Mouse (Mus musculus) limb, embryonic 15.5 days (tissue): ENCODE measurements around the gene Fbxo9. TPM values are rescaled to one million over a fixed set of nuclear protein-coding genes. Genes with fewer than 3 reads are reported as not detected.

Source experiments
- ATAC-seq: fragments of 200-750 bp; cut with Nextera tagmentation; 2 replicates; pipeline ENCODE4 v1.8.0; 2017; ENCODE audit warnings: low read depth, moderate TSS enrichment; ENCODE audit not compliant: insufficient number of reproducible peaks, low FRiP score, low TSS enrichment
- H3K27ac ChIP-seq: fragments of 300-500 bp; sonication (generic); 2 replicates; pipeline ENCODE4 v1.5.1; 2015; ENCODE audit warnings: moderate library complexity, mild to moderate bottlenecking, inconsistent platforms
- H3K27me3 ChIP-seq: fragments of 300-500 bp; sonication (generic); 2 replicates; pipeline ENCODE4 v1.6.1; 2015; ENCODE audit warnings: inconsistent platforms
- H3K36me3 ChIP-seq: fragments of 300-500 bp; sonication (generic); 2 replicates; pipeline ENCODE4 v1.6.1; 2015; ENCODE audit warnings: inconsistent platforms
- H3K4me1 ChIP-seq: fragments of 300-500 bp; sonication (generic); 2 replicates; pipeline ENCODE4 v1.6.1; 2015; ENCODE audit warnings: inconsistent platforms
- H3K4me2 ChIP-seq: fragments of 300-500 bp; sonication (generic); 2 replicates; pipeline ENCODE4 v1.6.1; 2015; ENCODE audit warnings: mild to moderate bottlenecking, inconsistent platforms
- H3K4me3 ChIP-seq: fragments of 300-500 bp; sonication (generic); 2 replicates; pipeline ENCODE4 v1.5.1; 2015; ENCODE audit warnings: mild to moderate bottlenecking, inconsistent platforms
- H3K9ac ChIP-seq: fragments of 300-500 bp; sonication (generic); 2 replicates; pipeline ENCODE4 v1.6.1; 2015; ENCODE audit warnings: inconsistent platforms
- H3K9me3 ChIP-seq: fragments of 300-500 bp; sonication (generic); 2 replicates; pipeline ENCODE4 v1.6.1; 2016; ENCODE audit warnings: inconsistent platforms
- WGBS: fragments of 180-500 bp; shearing (Covaris S2); methylation state at CpG from one replicate; pipeline ENCODE4 v1.1.7; 2015; 5-methylcytosine and 5-hydroxymethylcytosine counted together
- polyA plus RNA-seq: library from polyadenylated mRNA; unstranded; fragments of >200 nt; fragmentation: Nextera tagmentation; extraction: Ambion mirVana; gene quantifications from 2 replicates; pipeline ENCODE4 v1.2.1, GENCODE M21; 2015

Gene Fbxo9
- polyA plus RNA-seq, 1 experiment from 2014 or later: 41.2 TPM

DNA sequence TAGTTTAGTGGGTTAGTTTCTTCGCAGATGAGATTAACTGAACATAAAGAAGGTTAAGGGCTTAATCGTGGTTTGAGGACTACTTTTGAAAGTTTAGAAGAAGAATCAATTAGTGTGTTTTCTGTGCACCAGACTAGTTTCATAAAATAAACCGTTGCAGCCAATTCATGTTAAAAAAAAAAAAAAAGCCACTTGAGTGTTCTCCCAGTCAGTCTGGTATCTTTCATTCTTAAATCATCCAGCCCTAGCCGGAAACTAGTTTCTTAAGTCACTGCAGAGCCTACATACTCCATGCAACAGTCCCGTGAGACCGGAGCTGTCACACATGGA is 1.3 kb downstream of the Fbxo9 start:
- Histone ChIP-seq H3K9ac (peak overlapping the region; percentile 93), H3K9me3 (no peaks in the 10 kb centered on the region), H3K4me2 (peak overlapping the region; percentile 76), H3K36me3 (peaks cover 14% of the 10 kb centered on the region), H3K27me3 (no peaks in the 10 kb centered on the region), H3K4me3 (peak overlapping the region; percentile 95), H3K27ac (peak overlapping the region; percentile 98; the same call in 1 of the 2 replicates), H3K4me1 (peaks cover 12% of the 10 kb centered on the region)
- 15% methylated on average over 6 of the region's 6 CpGs for WGBS
- ATAC-seq: no peak

DNA sequence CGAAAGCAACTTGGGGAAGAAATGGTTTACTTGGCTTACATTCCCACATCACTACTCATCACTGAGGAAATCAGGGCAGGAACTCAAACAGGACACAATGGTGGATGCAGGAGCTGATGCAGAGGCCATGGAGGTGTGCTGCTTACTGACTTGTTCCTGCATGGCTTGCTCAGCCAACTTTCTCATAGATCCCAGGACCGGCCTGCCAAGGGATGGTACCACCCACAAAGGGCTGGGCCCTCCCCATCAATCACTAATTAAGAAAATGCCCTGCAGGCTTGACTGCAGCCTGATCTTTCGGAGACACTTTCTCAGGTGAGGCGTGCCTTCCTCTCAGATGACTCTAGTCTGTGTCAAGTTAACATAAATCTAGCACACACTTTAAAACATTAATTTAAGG is 2.0 kb downstream of the Fbxo9 start:
- Histone ChIP-seq H3K9me3 (no peaks in the 10 kb centered on the region), H3K4me2 (no peak overlapping the region), H3K36me3 (peaks cover 18% of the 10 kb centered on the region), H3K4me1 (peaks cover 12% of the 10 kb centered on the region), H3K9ac (no peak overlapping the region), H3K27me3 (no peaks in the 10 kb centered on the region), H3K4me3 (peak overlapping the region; percentile 95; the same call in 1 of the 2 replicates), H3K27ac (no peak overlapping the region)
- ATAC-seq: no peak
- 54% methylated on average over 4 of the region's 4 CpGs for WGBS

DNA sequence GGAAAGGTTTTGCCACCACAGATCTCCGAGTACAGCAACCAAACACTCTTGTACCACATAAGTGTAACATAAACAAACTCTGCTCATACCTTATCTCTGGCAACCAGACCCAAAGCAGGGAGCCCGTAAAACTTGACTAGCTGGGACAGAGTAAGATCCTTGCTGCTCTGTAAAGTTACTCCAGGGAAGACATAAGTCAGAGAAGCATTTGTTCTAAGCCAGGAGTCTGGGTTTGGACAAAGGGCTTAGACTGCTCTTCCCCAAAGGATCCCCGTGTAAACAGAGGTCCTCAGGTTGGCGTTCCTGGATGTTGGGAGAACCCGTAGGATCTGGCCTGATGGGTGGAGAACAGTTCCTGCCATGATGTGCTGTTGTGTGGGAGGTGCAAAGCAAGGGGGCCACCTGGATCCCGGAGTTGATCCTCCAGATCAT is 3.3 kb downstream of the Fbxo9 start:
- no peaks in the 10 kb centered on the region for H3K27me3 ChIP-seq
- ATAC-seq: no peak
- no peaks in the 10 kb centered on the region for H3K9me3 ChIP-seq
- H3K4me3 ChIP-seq: no peak overlapping the region
- no peak overlapping the region for H3K27ac ChIP-seq
- no peak overlapping the region for H3K9ac ChIP-seq
- H3K36me3 ChIP-seq: peaks cover 26% of the 10 kb centered on the region
- peaks cover 12% of the 10 kb centered on the region for H3K4me1 ChIP-seq
- no peak overlapping the region for H3K4me2 ChIP-seq
- 75% methylated on average over 6 of the region's 6 CpGs for WGBS

DNA sequence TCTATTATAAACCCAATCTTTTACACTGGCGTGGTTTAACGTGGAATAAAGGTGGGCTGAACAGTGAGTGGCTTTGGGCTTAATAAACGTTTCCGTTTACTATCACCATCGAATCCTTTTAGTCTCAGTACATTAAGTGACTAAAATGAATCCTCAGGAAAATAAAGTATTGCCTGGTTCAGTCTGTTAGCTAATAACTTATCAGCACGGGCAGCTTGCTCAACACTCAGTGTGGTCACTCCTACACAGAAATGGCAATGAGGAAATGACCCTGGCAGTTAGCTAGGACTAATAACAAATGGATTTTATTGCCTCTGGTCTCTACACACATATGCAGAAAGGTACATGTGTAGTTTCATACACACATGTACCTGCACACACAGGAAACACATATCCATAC is 3.9 kb downstream of the Fbxo9 start:
- Histone ChIP-seq H3K4me3 (no peak overlapping the region), H3K36me3 (peaks cover 31% of the 10 kb centered on the region), H3K27me3 (no peaks in the 10 kb centered on the region), H3K27ac (no peak overlapping the region), H3K4me1 (peaks cover 12% of the 10 kb centered on the region), H3K9ac (no peak overlapping the region), H3K9me3 (no peaks in the 10 kb centered on the region), H3K4me2 (no peak overlapping the region)
- no peak for ATAC-seq
- WGBS: 87% methylated on average over 6 of the region's 6 CpGs

DNA sequence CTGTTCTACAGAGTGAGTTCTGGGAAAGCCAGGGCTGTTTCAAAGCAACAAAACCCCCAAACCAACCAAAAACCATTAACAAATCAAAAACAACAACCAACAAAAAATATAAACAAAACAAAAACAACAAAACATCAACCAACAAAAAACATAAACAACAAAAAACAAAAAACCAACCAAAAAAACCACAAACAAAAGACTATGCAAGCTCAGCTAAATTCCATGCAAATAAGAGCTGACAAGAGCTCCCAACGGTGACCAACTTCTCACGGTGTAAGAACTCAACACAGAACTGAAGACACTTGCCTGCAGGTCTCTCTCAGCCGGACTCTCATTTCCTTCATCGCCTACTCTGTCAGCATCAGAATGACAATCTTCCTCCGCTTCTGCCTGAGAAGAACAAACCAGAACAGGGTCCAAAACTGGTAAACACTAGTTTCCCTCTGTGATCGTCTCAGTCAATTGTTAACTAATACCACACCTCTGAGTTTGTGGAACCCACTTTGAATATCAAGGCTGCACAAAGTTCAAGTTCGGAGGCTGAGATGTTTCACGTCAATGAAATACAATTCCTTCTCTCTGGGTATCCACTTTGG is 4.8 kb downstream of the Fbxo9 start:
- Histone ChIP-seq H3K27me3 (no peaks in the 10 kb centered on the region), H3K4me2 (no peak overlapping the region), H3K9me3 (no peaks in the 10 kb centered on the region), H3K4me1 (peaks cover 7% of the 10 kb centered on the region; the same call in 1 of the 2 replicates), H3K27ac (no peak overlapping the region), H3K36me3 (peaks cover 36% of the 10 kb centered on the region), H3K4me3 (no peak overlapping the region), H3K9ac (no peak overlapping the region)
- ATAC-seq: no peak
- 90% methylated on average over 8 of the region's 8 CpGs for WGBS

DNA sequence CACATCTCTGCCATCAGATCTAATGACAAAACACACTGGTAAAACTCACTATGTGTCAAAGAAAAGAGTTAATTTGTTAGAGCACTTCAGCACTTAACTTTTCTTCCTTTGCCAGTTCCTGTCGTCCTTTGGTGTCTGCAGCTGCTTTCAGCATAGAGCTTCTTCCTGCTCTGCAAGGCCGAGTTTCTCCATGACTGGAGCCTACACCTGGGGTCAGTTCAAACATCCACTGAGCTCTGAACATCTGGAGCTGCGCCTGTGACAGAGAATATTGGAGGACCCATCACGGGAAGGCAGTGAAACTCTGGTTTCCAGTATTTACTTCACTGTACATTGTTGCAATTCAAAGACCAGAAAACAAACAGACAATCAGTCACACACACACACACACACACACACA is 7.4 kb downstream of the Fbxo9 start:
- no peak for ATAC-seq
- Histone ChIP-seq H3K9me3 (no peaks in the 10 kb centered on the region), H3K36me3 (peaks cover 60% of the 10 kb centered on the region), H3K27me3 (no peaks in the 10 kb centered on the region), H3K9ac (no peak overlapping the region), H3K4me1 (peaks cover 7% of the 10 kb centered on the region; the same call in 1 of the 2 replicates), H3K4me3 (no peak overlapping the region), H3K27ac (no peak overlapping the region), H3K4me2 (no peak overlapping the region)
- WGBS: 71% methylated on average over 4 of the region's 4 CpGs

DNA sequence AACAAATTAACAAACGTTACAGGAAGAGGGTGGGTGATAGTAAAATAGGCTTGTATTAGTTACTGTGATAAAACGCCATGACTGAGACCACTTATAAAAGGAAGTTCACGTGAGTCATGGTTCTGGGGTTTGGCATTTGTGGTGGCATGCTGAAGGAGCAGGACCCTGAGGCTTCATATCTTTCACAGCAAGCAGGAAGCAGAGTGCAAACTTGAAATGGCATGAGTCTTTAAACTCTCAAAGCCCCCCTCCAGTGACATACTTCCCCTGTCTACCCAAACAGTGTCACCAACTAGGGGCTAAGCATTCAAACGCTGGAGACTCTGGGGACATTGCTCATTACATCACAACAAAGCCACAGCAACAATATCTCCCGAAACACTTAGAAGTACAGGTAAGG is 7.9 kb downstream of the Fbxo9 start:
- H3K9ac ChIP-seq: no peak overlapping the region
- H3K9me3 ChIP-seq: no peaks in the 10 kb centered on the region
- peaks cover 6% of the 10 kb centered on the region; the same call in 1 of the 2 replicates for H3K4me1 ChIP-seq
- H3K4me2 ChIP-seq: no peak overlapping the region
- no peak overlapping the region for H3K4me3 ChIP-seq
- no peak for ATAC-seq
- 64% methylated on average over 5 of the region's 5 CpGs for WGBS
- H3K27me3 ChIP-seq: no peaks in the 10 kb centered on the region
- H3K27ac ChIP-seq: no peak overlapping the region
- peaks cover 62% of the 10 kb centered on the region for H3K36me3 ChIP-seq

DNA sequence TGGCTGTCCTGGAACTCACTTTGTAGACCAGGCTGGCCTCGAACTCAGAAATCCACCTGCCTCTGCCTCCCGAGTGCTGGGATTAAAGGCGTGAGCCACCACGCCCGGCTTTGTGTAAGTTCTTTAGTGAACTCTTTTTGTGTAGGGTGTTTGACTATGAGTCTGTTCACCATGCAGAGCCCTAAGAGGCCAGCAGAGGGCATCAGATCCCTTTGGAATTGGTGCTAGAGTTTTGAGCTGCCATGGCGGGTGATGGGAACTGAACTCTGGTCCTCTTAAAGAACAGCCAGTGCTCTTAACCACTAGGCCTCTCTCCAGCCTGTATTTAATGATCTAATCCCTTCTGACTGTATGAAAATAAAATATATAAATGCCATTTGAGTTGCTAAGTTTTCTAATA is 12.5 kb downstream of the Fbxo9 start:
- no peak for ATAC-seq
- Histone ChIP-seq H3K9ac (no peak overlapping the region), H3K36me3 (peaks cover 66% of the 10 kb centered on the region), H3K4me1 (no peaks in the 10 kb centered on the region), H3K9me3 (no peaks in the 10 kb centered on the region), H3K4me3 (no peak overlapping the region), H3K4me2 (no peak overlapping the region), H3K27me3 (no peaks in the 10 kb centered on the region), H3K27ac (no peak overlapping the region)
- 98% methylated on average over 6 of the region's 6 CpGs for WGBS

DNA sequence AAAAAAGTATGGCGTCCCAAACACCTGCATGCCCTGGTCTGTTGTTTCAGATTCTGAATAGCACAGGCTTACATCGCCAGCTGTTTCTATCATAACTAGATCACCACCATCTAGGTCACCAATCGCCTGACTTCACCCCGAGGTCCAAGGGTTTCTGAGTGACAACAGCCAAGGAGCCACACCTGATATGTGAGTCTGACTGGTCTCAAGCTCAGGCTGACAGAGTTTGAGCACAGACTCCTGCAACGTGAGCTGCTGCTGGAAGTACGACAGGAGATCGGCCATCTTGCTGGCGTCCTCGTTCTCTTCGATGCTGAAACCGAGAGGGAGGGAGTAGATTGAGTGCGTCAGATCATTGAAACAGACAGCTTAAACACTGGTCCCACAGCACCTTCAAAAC is 13.2 kb downstream of the Fbxo9 start:
- peaks cover 64% of the 10 kb centered on the region for H3K36me3 ChIP-seq

DNA sequence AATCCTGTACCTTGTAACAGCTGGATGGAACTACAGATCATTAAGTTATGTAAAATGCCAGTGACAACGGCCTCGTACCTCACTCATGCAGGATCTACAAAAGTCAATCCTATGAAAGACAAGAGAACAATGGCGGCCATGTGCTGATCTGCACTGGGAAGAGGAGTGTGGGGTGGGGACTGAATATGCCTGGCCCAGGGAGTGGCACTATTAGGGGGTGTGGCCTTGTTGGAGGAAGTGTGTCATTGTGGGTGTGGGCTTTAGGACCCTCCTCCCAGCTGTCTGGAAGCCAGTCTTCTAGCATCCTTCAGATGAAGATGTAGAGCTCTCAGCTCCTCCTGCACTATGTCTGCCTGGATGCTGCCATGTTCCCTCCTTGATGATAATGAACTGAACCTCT is 18.3 kb downstream of the Fbxo9 start:
- Histone ChIP-seq H3K4me3 (no peak overlapping the region), H3K9me3 (no peaks in the 10 kb centered on the region), H3K27ac (no peak overlapping the region), H3K36me3 (peaks cover 66% of the 10 kb centered on the region), H3K9ac (no peak overlapping the region), H3K4me2 (no peak overlapping the region), H3K27me3 (no peaks in the 10 kb centered on the region), H3K4me1 (no peaks in the 10 kb centered on the region)
- WGBS: 95% methylated on average over 3 of the region's 3 CpGs
- ATAC-seq: no peak

More for the DNA sequence above, 13.2 kb downstream of the Fbxo9 start:
- H3K4me3 ChIP-seq: no peak overlapping the region
- H3K4me2 ChIP-seq: no peak overlapping the region
- H3K4me1 ChIP-seq: no peaks in the 10 kb centered on the region
- no peak for ATAC-seq
- H3K27me3 ChIP-seq: no peaks in the 10 kb centered on the region
- WGBS: 92% methylated on average over 12 of the region's 12 CpGs
- H3K9ac ChIP-seq: no peak overlapping the region
- no peaks in the 10 kb centered on the region for H3K9me3 ChIP-seq
- no peak overlapping the region for H3K27ac ChIP-seq

DNA sequence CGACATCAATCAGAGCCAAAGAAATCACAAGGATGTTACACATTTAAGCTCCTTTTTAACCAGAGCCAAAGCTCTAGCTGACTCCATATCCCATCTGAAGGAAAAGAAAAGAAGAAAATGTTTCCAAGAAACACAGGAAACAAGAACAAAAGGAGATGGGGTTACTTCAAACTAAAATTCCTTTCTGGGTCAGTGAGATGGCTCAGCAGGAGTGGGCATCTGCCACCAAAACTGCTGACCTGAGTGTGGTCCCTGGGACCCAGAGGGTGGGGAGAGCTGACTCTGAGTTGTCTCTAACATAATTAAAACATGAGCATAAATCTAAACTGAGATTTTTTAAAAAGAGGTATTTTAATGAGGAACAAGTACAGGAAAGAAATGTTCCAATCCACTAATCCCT is 19.0 kb downstream of the Fbxo9 start:
- Histone ChIP-seq H3K9me3 (no peaks in the 10 kb centered on the region), H3K4me3 (no peak overlapping the region), H3K4me1 (no peaks in the 10 kb centered on the region), H3K27me3 (no peaks in the 10 kb centered on the region), H3K4me2 (no peak overlapping the region), H3K9ac (no peak overlapping the region), H3K36me3 (peaks cover 66% of the 10 kb centered on the region), H3K27ac (no peak overlapping the region)
- 90% methylated on average over 1 of the region's 1 CpGs for WGBS
- ATAC-seq: no peak

DNA sequence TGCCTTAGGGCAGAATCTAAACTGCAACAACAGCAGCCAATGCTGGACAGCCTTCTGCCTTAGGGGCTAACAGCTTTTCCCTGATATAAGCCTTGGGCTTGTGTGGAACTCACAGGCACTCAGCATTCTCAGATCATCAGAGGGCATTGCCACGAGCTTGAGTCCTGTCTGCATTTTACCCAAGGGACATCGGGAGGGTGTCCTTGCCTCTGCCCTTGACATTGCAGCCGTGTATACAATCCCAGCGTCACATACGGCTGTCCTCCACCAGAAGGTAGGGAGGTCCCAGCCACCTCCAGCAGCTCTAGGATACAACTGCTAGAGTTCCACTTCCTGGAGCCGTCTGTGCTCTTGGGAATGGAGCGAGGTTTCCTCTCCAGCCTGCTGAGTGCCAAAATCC is 19.9 kb downstream of the Fbxo9 start:
- Histone ChIP-seq H3K9me3 (no peaks in the 10 kb centered on the region), H3K36me3 (peaks cover 71% of the 10 kb centered on the region), H3K4me3 (no peak overlapping the region), H3K4me2 (no peak overlapping the region), H3K27ac (no peak overlapping the region), H3K4me1 (no peaks in the 10 kb centered on the region), H3K27me3 (no peaks in the 10 kb centered on the region), H3K9ac (no peak overlapping the region)
- WGBS: 75% methylated on average over 7 of the region's 7 CpGs
- no peak for ATAC-seq

DNA sequence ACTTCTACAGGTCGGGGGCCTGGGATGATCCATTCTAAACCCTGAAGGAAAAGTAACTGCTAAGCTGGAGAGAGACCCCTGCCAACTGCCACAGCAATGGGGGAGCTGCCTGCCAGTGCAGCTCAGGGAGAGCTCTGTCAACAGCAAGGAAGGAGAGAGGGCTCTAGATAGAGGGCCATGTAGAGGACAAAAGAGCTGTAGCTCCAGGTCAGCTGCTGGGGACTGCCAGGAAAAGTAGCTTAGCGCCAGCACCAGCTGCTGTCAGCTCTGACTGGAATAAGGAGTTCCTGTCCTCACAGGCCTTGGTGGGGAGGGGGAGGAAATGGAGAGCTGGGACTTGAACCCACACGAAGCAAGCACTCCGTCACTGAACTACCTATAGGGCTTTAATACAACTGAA is 20.3 kb downstream of the Fbxo9 start:
- no peaks in the 10 kb centered on the region for H3K4me1 ChIP-seq
- H3K9me3 ChIP-seq: no peaks in the 10 kb centered on the region
- H3K27me3 ChIP-seq: no peaks in the 10 kb centered on the region
- peaks cover 76% of the 10 kb centered on the region for H3K36me3 ChIP-seq
- no peak overlapping the region for H3K27ac ChIP-seq
- H3K4me3 ChIP-seq: no peak overlapping the region
- ATAC-seq: no peak
- no peak overlapping the region for H3K9ac ChIP-seq
- no peak overlapping the region for H3K4me2 ChIP-seq
- WGBS: 70% methylated on average over 4 of the region's 4 CpGs
